Mouse (Mus musculus) cerebellum, postnatal 4 days (tissue): ENCODE results near the gene Calcoco1.
A peak's percentile ranks its signal among the peaks of the same experiment; 100 is the strongest.

Experiments used
- DNase-seq, 2 experiments: peaks; one replicate each; pipeline ENCODE4 v3.0.0; 2022; ENCODE audit warnings: low spot score in 2 of 2, mixed read lengths in 1 of 2

Gene Calcoco1

DNA sequence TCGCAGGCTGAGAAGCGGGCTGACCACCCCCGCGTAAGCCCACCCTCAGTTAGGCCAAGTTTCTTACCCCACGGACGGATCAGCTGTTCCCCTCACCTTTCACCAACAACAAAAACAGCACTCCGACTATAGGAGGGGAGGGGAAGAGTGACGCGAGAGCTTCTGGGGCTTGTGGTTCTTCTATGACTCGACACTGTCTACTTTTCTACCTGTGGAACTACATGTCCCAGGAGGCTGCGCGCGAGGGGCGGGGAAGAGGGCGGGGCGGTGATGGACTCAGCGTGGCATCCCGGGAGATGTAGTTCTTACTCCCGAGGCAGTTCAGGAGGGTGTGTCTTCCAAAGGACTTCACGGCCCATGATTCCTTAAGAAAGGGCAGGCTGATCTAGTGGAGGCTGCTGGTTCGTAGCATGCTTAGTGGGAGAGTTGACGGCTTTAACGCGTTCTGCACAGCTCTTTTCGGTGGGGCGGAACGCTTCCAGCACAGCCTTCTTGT lies at the start of gene Calcoco1:
Gene Calcoco1, minus strand, starts transcription at position 199 of the 496 bp plus-strand sequence.
- peak; percentile 91 to 97 for DNase-seq

DNA sequence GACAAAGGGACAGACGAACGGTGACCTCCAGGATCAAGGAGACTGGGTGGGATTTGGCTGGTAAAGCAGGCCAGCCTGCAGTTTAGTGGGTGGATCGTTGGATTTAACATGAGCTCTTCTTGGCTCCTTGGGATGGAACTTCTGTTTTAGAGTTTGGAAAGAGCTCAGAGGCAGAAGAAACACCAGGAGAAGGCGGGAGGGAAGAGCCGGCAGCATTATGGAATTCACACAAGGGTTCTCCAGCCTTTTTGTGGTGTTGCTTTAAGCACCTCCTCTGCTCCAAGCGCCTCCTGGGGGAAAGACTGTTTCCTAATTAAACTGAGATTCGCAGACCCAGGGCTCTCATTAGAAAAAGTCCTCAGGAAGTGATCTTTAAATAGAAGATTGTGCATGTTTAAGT lies 48.9 kb upstream of the Calcoco1 start:
- no peak for DNase-seq

DNA sequence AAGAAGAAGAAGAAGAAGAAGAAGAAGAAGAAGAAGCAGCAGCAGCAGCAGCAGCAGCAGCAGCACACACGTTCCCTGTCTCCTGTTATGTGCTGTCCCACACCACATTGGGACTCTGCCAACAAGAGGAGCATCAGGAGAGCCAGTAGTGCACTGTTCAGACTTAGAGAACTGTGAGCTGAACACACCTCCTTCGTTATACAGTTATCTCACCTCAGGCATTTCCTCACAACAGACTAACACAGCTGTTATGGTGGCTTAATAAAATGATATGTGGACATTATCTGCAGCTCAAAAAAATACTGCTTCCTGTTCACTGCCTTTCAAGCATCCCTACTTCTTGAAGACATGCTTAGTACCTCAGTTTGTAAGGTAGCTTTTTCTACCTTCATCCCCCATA lies 43.2 kb upstream of the Calcoco1 start:
- DNase-seq: no peak

DNA sequence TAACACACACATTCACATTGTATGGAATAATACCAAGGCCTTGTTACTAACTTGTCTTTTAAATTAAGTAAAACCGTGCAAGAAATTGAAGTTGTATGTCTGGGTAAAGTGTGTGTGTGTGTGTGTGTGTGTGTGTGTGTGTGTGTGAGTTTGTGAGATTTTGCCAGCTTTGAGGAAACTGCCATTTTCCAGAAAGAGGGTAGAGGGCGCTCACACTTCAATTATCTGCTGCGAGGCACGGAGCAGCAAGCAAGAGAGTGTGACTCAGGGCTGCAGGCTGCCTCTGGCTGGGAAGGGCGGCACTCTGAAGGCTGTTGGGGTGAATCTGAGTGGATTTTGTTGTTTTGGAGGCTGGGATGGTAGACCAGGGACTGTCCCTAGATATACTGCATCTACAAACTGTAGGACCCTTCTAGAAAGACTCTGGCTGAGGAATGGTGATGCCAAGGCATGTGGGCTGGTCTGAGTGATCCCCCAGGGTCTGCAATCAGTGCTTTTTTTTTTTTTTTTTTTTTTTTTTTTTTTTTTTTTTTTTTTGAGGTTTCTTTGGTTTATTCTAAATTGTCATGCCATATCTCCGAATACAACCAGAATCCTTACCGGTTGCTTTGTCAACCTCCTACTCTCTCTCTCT lies 39.9 kb upstream of the Calcoco1 start:
- peak in 1 of 2 experiments; percentile 57 for DNase-seq

DNA sequence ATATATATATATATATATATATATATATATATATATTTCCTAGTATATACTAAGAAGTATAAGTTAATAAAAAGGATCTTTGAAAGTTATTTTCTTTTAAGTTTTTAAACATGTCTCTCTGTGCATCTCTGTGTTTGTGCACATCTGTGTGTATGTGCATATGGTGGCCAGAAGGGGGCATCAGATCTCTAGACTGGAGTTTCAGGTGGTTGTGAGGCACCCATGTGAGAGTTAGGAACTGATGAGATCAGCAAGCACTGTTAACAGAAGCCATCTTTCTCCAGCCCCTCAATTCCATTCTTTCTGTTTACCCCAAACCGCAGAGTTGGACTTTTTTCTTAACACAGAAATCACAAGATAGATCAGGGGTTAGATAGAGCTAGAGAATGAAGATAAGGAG lies 35.7 kb upstream of the Calcoco1 start:
- no peak for DNase-seq

DNA sequence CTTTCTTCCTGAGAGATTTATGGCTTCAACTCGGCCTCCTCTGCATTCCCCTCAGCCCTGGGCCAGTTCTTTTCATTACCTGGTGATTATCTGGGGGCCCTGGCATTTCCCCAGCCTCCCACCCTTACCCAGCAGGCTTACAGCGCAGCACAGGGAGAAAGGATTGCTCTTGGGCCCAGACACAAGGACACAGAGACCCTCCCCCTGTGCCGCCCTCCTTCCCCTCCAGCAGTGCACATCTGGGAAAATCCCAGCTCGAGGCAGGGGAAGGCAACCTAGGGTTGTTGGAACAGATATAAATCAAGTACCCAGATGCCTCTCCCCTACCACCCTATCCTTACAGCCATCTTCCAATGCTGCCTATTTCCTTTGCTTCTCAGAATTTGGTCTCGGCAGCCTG lies 33.1 kb upstream of the Calcoco1 start:
- DNase-seq: no peak

DNA sequence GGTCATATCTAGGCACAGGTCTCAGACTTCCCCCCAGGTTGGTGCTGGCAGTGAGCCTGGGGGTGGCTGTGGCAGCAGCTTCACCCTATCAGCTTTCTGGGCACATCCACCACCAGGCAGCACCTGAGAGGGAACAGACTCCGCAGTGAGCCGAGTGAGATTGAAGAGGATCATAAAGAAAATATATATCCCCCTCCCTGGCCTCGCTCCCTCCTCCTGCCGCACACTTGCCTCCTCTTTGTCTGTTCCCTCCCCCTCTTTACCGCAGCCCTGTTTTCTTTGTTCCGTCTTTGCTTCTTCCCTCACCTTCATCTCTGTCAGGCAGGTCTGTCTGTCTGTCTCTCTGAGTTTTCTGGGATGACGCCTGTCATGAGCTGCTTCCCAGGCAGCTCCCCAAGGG lies 32.4 kb upstream of the Calcoco1 start:
- DNase-seq: no peak

DNA sequence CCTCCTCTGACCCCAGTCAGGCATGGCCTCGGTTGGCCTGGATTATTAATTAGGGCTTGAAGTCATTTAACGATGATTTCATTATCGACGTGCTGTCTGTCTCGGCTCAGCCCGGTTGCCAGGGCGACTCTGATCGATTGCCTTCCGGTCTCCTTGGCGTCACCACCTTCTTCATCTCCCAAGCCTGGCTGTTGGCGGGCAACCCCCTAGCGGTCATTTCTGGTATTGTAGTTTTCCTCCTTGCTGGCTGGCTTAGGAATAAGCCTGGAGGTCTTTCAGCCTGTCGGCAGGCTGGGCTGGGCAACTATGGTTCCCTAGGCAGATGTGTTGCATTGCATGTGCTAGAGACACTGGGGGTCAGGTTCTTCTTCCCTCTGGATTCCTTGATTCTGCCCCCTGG lies 31.2 kb upstream of the Calcoco1 start:
- peak; percentile 46 to 75 for DNase-seq

DNA sequence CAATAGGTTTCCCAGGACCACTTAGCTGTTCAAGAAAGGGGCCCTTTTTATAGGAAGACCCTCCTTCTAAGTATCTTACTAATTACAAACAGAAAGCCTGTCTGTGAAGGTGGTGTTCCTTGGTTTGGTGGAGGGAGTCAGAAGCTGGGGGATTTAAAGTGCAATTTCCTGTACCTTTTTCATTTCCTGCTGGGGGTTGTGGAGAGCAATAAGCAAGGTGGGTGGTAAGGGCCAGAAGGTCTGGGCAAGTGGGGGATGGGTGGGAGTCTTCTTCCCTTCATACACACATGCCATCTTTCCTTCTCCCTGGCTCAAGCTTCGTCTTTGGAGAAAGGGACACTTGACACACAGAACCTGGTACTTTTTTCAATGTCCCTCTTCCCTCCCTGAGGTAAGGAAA lies 30.2 kb upstream of the Calcoco1 start:
- DNase-seq: no peak

DNA sequence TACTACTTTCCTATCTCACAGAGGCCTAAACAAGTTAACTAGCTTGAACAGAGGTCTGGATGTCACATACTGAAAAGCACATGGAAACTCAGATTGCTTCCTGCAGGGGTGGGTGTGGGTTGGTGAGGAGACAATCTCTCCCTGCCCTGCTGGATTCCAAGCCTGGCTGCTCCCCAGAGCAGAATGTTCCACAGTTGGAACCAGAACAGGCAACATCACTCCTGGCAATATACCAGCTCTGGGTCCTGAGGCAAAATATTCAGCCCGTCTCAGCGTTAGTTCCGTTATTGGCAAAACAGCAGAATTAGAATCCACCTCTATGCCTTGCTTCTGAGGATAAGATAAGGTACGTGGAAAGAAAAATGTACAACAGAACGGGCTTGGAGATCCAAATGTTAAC lies 28.3 kb upstream of the Calcoco1 start:
- DNase-seq: no peak

DNA sequence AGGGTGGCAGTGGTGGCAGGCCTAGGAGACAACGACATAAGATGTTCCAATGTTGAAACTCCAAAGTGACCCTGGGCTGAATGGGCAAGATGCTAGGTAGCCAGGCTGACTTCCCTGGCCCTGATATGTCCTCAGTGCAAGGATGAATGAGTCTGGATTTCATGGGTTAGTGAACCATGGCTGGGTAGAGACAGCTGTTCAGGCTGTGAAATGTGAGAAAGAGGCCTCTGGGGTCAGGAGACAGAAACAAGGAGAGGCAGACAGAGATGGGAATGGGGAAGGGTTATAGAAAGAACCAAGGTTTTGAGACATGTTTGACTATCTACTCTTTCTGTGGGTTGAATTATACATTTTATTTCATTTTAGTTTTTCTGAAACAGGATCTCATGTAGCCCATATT lies 27.1 kb upstream of the Calcoco1 start:
- no peak for DNase-seq

DNA sequence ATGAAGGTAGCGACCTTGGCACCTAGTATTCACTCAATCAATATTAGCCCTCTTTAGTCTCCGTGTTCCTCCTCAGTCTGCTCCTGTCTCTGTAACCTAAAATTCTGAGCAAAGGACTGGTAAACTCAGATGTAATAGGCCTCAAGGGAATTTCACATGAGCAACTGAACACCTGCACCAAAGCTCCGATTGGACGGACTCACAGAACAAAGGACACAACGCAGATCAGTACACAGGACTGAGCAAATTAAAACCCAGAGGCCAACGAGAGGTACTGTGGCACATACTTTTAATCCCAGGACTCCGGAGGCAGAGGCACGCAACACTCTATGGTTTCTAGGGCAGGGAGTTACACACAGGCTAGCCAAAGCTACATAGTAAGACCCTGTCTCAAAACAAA lies 25.9 kb upstream of the Calcoco1 start:
- DNase-seq: no peak

DNA sequence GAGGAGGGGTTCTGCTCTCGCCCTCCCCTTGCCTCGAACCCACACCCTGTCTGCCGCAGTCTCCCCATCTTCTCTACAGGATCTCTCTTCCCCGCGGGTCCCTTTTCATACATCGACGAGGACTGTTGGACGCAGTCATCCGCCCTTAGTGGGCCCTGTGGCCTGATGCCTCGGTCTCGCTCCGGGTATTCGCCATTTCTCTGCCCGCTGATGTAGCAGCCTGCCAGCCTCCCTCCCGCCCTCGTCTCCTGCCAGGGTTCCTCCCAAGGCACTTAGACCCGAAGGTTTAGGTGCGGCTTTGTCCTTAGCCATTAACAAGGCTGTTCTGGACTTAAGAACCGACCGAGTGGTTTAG lies 25.3 kb upstream of the Calcoco1 start:
- peak in 1 of 2 experiments; percentile 34 for DNase-seq

DNA sequence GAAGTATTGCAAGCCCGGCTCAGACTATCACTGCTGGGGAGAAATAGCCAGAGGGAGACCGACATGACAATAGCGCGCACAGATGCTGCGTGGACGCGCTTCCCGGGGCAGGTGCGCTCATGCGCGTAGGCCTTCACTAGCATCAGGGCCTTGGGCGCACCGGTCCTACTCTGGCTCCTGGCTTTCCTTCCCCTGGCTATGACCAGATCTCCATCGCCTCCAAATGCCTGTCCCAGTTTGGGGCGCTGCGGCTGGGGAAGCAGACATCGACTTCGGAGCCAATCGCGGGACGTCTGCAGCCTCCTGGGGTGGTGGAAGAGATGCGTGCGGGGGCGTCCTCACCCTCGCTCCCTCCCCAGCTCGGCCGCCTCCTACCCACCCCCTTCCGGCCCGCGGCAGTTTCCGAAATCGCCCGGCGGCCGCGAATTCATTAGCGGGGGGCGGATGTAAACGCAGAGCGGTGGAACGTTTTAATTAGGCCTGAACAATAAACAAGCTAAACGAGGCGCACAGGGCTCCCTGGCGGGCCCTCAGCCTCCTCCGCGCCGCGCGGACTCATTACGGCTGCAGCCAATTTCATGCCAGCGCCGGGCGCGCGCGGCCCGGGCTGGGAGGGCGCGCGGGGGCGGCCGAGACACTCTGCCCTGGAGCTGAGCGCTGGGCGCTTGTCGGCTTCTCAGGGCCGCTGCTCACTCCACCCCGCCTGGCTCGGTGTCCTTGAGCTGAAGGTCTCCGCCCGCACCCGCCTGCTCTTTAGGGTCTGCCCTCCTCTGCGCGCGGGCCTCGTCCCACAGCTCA lies 24.7 kb upstream of the Calcoco1 start:
- DNase-seq: peak in 1 of 2 experiments; percentile 61

DNA sequence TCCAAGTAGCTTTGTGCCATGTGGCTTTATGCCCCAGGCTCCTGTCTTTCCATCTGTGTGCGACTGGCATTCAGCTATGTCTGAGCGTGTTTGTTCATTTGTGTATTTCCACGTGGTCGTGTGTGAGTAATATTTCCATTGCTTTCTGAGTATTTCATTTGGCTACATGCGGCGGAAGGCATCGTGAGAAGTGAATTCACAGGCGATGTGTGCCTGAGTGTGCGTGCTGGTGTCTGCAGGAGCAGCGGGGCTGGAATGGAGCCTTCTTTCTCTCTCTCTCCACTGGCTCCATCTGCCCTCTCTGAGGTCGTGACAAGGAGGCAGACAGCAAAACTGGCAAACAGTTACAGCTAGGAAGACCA lies 24.1 kb upstream of the Calcoco1 start:
- DNase-seq: no peak

DNA sequence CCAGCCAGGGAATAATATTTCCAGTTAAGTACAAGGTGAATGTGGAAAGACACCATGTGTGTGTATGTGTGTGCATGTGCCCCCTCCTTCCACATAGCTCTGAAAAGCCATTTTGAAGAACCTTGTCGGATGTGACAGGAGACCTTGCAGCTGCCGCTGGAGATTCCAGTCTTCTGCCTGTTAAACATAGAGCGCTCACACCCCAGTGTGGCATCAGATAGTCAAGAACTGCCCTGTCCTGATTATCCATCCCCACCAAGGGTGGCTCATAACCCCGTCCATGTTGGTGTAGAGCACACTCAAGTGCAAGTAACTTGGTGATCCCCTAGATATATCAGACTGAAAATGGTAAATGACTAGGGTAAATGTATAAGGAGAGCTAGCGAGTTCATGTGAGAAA lies 23.4 kb upstream of the Calcoco1 start:
- DNase-seq: no peak

DNA sequence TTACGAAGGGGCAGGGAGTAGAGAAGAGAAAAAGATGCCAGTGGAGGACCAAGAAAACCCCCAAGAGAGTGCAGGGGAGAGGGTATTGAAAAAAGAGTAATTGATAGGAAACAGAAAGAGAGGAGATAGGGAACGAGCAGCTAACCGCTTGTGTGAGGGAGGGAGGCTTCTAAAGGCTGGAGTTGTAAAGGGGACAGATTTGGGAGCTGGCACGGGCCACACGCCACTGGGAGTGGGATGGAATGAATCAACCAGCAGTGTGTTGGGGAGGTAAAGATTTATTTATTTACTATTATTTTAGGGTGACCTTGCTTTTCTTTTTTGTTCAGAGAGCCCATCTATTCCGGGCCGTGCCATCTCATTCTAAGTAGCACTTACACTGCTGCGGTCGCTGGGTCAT lies 22.9 kb upstream of the Calcoco1 start:
- no peak for DNase-seq

DNA sequence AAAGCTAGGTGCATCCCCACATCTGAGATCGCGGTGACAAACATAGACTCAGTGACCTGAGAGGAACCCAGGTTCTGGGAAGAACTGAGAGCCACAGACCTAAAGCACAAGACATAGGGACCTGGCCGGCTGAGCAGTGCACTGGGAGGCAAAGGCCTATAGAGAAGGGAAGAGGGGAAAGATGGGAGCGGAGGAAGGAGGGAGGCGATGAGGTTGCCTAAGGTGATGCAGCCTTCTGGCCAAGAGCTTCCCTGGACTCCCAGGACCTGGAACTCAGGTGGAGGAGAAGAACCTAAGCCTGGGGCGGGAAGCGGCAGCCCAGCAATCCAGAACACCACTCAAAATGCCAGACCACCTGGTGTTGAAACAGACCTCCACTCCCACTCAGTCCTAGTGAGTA lies 22.4 kb upstream of the Calcoco1 start:
- no peak for DNase-seq

DNA sequence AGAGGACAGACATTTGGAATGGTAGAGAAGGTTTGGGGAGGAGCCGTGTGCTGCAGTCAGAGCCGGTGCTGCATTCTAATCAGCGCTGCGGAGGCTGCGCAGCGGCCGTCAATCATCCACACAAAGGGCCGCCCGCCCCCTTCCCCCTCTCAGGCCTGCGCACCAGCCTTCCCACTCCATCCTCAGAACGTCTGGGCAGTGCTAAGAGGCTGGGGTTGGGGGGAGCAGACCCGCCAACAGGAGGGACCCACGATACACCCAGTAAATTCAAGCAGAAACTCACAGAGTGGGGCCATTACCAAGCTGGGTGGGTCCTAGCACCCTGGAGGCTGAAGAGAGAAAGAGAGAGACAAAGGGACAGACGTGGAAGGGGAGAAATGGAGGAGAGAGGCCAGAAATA lies 22.0 kb upstream of the Calcoco1 start:
- DNase-seq: peak; percentile 36 to 43

DNA sequence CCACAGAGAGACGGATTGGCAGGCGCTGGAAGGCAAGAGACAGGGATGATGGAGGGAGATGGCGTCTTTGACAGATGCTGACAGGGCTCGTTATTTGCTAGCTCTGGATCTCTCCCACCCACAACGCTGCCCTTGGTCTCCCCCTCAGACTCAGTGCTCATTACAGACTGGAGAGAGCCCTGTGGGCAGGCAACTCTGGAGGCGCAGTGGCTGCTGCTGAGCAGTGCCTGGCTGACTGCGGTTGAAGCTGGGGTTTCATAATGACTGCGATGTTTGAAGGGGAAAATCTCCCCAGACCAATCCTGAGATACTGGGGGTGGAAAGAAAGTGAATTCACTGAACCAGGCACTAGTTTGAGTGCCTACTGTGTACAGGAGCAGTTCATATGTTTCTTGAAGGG lies 21.2 kb upstream of the Calcoco1 start:
- DNase-seq: no peak

DNA sequence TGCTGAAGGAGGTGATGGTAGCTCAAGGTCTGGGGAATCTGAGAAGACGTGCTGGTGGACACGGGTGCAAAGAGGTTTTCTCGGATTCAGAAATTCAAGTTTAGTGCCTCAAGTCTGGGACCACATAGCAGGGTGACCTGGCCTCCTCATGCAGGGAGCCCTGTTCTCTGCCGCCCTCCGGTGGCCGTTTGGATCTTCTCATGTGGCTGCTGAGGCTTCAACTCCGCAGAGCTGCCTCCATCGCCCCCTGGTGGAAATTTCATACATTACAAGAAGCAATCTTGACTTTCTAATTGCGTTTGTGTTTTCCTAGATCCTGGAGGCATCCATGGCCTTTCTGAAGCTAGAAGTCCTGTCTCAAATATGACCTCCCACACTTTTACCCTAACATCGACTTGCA lies 20.6 kb upstream of the Calcoco1 start:
- peak; percentile 91 to 97 for DNase-seq

DNA sequence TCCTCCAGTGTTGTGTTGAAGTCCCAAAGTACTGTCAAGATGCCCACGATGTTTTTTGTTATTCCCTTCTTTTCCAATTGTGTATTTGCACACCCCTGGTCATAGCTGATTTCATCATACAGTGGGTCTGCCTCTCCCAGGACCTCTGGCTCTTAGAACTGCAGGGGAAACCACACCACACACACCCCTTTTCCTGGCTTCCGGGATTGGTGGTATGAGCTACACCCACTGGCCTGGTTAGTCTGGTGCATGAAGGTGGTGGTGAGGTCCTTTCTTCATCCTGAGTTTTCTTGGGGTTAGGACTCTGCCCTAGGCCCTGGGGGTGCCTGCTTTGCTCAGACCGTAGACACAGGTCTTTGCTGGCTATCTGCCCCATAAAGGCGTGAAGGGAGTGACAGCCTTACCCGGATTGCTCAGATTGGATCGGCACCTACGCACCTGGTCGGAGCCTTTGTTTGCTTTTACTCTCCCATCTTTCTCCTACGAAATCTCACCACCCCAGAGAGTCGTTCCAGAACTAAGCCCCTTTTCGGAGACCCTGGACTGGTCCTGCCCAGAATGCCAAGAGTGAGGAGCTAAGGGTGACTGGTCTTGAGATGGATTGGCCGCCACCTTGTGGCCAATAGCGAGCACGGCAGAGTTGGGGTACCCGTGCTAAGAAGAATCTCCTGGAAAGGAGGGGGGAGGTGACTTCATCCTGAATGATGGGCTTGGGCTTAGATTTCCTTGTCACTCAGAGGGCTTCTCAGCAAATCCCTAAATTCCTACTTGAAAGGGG lies 17.7 kb upstream of the Calcoco1 start:
- DNase-seq: peak; percentile 49 to 76

DNA sequence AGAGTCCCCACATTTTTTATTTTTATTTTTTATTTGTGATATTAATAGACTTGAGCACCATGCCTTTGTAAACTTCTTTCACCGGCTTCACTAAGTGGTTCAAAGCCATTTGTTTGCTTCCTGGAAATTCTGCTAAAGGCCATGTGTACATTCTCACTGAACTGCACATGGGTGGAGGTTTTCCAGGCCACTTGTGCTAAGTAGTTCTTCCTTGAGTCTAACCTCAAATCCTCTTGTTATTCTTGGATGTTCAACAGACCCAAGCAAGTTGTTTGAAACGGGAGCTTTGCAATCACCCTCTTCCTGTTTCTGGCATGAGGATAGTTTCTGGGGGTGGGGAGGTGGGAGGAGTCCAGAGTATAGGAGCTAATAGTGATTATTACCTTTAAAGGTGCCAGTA lies 16.5 kb upstream of the Calcoco1 start:
- DNase-seq: no peak
